Mouse (Mus musculus) c-Kit-positive CD71-positive TER-119-positive erythroid progenitor cells, embryonic 14.5 days (primary cell): ENCODE measurements around the gene Dnajc1.
A peak's percentile ranks its signal among the peaks of the same experiment; 100 is the strongest.

Source experiments
- DNase-seq: peaks from one replicate; pipeline ENCODE4 v3.0.0-alpha.2; 2013; ENCODE audit warnings: low spot score

The Dnajc1 gene

GRCm38 (mm10) chr2:18300949-18301348, 91.7 kb downstream of the Dnajc1 start:
- no peak for DNase-seq

DNA sequence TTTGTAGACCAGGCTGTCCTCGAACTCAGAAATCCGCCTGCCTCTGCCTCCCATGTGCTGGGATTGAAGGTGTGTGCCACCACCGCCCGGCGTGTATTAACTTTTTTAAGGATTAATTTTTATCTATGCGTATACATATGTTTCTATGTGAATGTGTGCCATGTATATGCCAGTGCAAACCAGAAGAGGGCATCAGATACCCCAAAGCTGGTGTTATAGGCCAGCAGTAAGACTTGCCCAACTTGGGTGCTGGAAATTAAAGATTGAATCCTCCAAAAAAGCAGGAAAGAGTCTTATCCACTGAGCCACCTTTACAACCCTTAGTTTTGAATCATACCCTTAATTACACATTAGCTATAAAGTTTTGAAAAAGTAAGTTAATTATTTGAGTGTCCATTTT, 107.5 kb downstream of the Dnajc1 start:
- DNase-seq, result no peak

GRCm38 (mm10) chr2:18265736-18266135, 126.9 kb downstream of the Dnajc1 start:
- no peak for DNase-seq

- no peak for DNase-seq
Observed at GRCm38 (mm10) chr2:18264579-18264978, 128.1 kb downstream of the Dnajc1 start.

GRCm38 (mm10) chr2:18262298-18262697, 130.3 kb downstream of the Dnajc1 start:
- DNase-seq, result no peak

- no peak for DNase-seq
Observed at GRCm38 (mm10) chr2:18249224-18249623, 143.4 kb downstream of the Dnajc1 start.

- DNase-seq, result peak; percentile 3
Observed at GRCm38 (mm10) chr2:18235524-18235923, 157.1 kb downstream of the Dnajc1 start.

DNA sequence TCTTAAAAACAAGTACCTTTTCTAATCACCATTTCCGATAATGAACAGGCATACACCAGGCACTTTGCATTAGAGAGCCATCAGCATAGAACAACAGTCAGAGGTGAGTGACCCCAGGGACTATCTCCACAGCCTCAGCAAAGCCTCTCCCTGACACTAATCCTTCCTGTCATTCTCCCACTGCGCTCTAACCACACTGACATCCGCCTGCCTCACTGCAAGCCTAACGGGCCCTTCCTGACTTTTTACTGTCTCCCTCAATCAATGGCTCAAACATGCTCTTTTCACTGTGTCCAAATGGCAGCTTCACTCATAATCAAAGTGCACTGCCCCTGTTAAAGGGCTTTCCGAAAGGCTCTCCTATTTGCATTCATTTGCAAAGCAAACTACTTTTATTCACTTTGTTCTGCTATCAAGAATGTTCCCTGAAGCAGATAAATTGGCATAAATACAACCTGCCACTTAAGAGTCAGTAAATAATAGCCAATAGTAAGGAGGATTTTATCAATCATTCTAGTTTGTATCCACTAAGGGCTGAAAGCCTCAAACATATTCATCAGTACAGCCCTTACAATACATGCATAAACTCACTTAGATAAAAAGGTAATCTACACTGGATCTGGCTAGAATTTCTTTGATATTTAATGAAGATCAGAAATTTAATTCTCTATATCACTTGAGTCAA, 159.6 kb downstream of the Dnajc1 start:
- DNase-seq, result no peak

DNA sequence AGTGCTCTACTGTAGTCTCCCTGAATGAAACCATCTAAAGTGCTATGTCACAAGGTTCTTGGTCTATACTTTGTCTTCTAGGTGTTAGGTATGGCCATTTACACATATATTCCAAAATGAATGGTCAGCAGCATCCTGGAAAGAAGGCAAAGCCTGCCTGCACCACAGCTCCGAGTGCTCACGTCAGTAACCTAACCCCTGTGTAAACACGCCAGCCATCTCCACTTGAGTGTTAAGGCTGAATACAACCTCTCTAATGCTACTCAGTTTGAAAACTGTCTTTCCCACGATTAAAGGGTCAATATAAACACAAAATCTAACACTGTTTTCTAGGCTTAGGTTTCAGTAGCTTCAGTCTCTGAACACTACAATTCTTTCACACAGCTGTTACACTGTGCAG, 161.5 kb downstream of the Dnajc1 start:
- no peak for DNase-seq

DNA sequence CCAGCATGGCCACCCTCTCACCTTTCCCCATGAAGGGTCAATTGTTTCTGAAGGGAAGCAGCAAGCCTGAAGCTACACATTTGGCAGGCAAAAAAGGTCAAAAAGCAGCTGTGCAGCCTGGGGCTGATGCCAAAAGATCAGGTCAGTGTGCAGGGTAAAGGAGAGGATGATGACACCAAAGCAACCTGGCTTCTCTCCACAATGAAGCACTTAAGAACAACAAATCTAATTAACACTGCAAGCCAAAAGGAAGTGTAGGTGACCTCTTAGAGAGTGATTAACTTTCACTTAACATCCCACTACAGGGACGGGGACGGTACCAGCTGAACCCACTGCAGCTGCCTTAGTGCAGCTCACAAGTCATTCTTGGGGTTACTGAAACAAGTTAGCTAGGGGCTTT, 163.4 kb downstream of the Dnajc1 start:
- no peak for DNase-seq

DNA sequence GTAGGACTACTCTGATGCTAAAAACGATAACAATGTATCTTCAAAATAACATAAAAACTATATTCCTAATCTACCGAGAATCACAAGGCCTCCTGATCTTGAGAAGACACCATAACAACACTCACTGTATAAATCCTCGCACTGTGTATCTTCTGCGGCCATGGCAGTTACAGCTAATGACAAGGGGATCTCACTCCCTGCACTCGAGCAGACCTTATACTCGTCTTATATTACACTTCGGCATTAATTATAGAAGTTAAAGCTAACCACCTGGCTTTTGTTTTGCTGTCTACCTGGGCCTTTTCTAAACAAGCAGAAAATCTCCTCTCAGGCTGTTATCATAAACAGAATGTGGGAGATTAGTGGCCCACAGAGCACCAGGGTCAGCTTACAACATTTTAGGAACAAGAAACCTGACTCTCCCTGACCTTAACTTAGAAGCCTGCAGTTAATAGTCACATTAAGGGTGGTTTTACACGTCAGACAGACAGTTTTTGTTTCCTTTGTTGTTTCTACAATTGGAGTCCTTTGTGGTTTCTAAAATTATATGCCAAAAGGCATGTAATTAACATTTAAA, 164.1 kb downstream of the Dnajc1 start:
- no peak for DNase-seq

DNA sequence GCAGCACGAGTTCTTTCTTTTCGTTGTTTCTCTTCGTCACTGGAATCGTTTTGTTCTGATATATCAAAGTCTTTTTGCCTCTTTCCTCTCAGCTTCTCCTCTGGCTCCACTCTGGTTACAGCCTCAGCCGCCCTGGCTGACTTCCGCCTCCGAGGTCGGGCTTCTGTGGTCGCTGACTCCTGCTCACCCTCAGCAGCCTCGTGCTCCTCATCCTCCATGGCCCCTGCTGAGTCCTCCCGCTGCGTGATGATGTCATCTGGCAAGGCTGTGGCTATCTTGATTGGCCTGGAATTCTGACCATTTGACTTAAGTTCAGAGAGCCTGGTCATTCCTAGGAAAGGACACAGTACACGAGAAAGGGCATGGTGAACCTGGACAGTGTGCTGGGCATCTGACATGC, 173.1 kb downstream of the Dnajc1 start:
- DNase-seq, result no peak

- no peak for DNase-seq
Observed at GRCm38 (mm10) chr2:18219136-18219535, 173.5 kb downstream of the Dnajc1 start.

- DNase-seq, result no peak
Observed at GRCm38 (mm10) chr2:18218500-18218899, 174.1 kb downstream of the Dnajc1 start.

DNA sequence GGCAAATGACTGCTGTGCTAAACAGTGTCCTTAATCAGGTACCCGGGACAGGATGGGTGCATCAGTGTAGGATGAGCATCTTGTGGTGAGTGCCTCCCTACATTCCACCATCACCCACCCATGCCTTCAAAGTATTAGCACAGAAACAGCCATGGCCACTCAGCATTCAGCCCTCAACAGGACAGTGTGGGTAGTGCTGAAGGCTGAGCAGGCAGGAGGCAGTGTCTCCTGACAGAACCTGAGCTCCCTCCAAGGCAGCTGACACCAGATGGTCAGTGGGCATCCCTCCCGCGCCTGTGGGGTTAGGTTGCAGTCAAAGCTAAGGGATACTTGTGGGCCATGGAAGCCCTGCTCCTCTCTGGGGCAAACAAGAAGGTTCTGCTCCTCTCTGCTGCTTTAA, 174.8 kb downstream of the Dnajc1 start:
- DNase-seq, result no peak

DNA sequence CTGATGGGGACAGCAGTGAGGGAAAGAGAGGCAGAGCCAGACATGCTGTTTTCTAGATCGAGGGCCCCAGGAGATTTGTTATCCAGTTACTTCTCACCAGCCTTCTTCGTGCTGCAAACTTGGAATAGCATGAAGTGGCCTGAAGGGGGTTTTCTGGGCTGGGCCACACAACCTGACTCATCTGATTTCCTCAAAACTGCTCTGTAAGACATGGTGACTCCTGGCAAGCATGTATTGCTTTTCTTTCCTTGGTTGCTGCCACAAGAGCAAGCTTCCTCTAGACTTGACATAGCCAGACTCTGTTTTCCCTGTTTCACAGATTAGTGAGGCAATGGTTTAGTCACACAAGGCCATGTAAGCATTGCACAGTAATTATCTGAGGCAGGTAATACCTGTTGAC, 178.6 kb downstream of the Dnajc1 start:
- DNase-seq, result no peak

DNA sequence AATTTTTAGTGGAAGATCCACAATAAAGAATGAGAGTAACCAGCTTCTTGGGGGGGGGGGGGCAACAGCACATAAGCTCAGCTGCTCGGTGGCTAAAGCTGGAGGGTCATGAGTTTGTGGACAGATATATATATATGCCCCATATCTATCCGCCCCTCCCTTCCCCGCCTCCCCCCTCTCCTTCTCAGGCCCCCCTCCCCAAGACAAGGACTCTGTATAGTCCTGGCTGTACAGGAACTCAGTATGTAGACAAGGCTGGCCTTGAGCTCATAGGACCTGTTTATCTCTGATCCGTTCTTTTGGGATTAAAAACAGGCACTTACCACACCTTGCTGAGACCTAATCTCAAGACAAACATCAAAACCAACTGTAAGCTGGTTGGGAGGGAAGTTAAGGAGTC, 182.7 kb downstream of the Dnajc1 start:
- no peak for DNase-seq

DNA sequence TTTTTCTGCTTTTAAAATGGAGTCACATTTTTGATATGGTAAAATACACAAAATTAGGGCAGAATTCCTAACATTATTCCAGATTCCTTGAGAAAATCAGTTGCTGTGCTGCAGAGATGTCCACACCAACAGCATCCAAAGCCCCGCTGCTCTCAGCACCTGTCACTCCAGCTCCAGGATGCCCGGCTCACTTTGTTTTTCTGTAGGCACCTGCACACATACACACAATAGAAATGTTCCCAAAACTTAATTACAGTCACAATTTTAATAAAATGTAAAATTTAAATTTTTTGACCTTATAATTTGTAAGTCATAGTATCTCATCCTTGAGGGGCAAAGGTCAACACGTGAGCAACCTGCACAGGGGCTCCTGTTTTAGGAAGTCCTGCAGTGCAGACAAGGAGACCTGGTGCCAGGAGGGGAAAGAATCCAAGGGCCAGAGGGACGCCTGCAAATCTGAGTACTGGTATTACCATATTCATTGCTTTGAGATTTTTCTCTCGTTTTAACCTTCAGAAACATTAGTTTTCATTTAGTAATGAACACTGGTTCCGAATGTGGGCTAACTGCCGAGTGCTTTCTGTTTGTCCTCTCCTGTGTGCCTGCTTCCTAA, 183.3 kb downstream of the Dnajc1 start:
- DNase-seq, result no peak

GRCm38 (mm10) chr2:18208578-18208977, 184.1 kb downstream of the Dnajc1 start:
- no peak for DNase-seq

DNA sequence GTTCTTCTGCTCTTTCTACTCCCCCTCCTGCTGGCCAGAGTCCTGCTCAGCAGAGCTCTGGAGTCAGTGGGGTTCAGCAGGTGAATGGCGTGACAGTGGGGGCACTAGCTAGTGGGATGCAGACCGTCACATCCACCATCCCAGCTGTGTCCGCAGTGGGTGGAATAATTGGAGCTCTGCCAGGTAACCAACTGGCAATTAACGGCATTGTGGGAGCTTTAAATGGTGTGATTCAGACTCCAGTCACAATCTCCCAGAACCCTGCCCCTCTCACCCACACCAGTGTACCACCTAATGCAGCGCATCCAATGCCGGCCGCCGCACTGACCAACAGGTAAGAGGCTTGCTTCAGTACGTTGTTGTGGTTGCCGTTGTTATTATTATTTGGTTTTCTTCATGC, 185.8 kb downstream of the Dnajc1 start:
- DNase-seq, result no peak

DNA sequence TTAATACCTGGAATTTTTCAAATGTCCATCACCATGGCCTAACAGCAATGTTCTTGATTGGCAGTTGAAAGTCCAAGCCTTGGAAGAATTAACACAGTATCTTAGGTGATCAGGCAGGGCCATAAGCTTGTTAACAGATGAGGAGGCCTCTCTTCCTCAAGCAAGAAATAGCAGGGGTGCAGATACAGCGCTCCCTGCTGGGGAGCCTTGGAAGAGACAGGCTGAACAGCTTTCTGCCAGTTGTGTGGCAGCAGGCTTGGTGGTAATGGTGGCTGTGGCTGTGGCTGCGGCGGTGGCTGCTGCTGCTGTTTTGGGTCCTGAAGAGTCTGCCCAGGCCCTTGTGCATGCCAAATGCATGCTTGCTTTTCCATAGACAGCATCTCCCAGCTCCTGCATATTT, 187.5 kb downstream of the Dnajc1 start:
- peak; percentile 53 for DNase-seq

DNA sequence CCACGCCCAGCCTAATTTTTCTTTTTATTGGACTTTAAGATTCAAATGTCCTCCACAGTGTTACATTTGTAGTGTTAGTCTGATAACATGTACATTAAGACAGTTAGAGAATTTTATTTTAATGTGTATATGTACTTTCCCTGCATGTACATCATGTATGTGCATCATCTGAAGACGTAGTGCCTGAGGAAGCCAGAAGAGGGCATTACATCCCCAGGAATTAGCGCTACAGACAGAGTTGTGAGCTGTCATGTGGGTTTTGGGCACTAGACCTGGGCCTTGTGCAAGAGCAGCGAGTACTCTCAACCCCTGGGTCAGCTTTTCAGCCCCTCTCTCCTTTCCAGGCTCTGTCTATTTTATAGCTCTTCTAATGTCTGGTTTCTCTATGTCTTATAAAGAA, 189.7 kb downstream of the Dnajc1 start:
- no peak for DNase-seq

DNA sequence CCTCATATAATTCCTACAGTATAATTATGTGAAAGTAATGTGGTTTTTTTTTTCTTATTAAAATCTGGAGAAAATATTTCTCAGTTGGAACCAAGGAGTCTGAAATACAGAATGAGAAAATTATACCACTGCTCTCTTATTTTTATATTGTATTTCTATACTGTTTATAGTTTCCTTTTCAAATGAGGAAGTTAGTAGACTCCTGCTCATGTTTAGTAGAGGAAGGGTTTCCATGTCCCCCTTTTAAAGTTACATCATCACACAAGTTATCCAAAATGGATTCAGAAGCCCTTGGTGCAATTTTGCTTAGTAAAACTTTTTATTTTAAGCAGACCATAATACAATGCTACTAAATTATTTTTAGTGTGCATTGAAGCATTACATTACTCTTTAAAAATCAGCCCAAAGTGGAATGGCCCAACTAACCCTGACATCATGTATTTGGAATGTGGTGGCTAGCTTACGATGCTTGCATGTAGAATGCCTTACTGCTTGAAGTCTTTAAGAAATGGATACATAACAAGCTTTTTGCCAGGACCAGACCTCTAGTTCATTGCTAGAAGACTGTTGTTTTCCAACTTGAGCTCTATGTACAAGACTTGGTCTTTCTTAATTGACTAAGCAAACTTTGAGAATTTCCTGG, 190.7 kb downstream of the Dnajc1 start:
- no peak for DNase-seq
